Mouse (Mus musculus): ENCODE measurements around the gene Slc4a1ap. TPM values are rescaled to one million over a fixed set of nuclear protein-coding genes. Genes with fewer than 3 reads are reported as not detected.

The Slc4a1ap gene
- total and polyA plus RNA-seq, 3 experiments, result 41.6 to 523 (median 41.7) TPM

- peak; percentile 65 for DNase-seq (ENCODE audit: low read depth, low spot score)
- Histone ChIP-seq H3K4me1 (ENCODE audit: control insufficient read depth in 1 of 2, insufficient read depth in 2 of 2, low read length in 2 of 2) (peaks cover 0 to 11% of the 10 kb centered on the region in 2 experiments; a peak in 3 of 4 replicates), H3K36me3 (ENCODE audit: control insufficient read depth in 1 of 2, insufficient read depth in 2 of 2, low read length in 2 of 2) (peaks cover 11 to 19% of the 10 kb centered on the region in 2 experiments)
Measured at GRCm38 (mm10) chr5:31528560-31528959, 1.8 kb downstream of the Slc4a1ap start.

GRCm38 (mm10) chr5:31535228-31535627, 8.4 kb downstream of the Slc4a1ap start:
- Histone ChIP-seq H3K27ac (ENCODE audit: control insufficient read depth, low read depth, low read length) (no peak overlapping the region), H3K27me3 (ENCODE audit: control insufficient read depth in 1 of 2, insufficient read depth in 2 of 2, low read length in 2 of 2) (no peaks in the 10 kb centered on the region), H3K4me1 (ENCODE audit: control insufficient read depth in 1 of 2, insufficient read depth in 2 of 2, low read length in 2 of 2) (no peaks in the 10 kb centered on the region), H3K9ac (ENCODE audit: control insufficient read depth, low read depth, low read length, poor library complexity, severe bottlenecking) (no peak overlapping the region), H3K79me2 (ENCODE audit: control insufficient read depth, insufficient read depth, low read length, poor library complexity) (no peaks in the 10 kb centered on the region), H3K36me3 (ENCODE audit: control insufficient read depth in 1 of 2, insufficient read depth in 2 of 2, low read length in 2 of 2) (peaks cover 0 to 23% of the 10 kb centered on the region in 2 experiments; a peak in 2 of 4 replicates), H3K4me3 (ENCODE audit: control insufficient read depth in 1 of 2, insufficient read depth in 1 of 2, low read depth in 2 of 2, low read length in 2 of 2) (no peak overlapping the region), H3K9me3 (replicated peaks; ENCODE audit: insufficient read depth, low read length) (no peaks in the 10 kb centered on the region)
- TF ChIP-seq SMC3 (IDR thresholded peaks at IDR 0.05; ENCODE audit: low read depth, low read length), result peak; percentile 36
- no peak for TF ChIP-seq MAX (IDR thresholded peaks at IDR 0.05; ENCODE audit: low read length)
- no peak for TF ChIP-seq ZKSCAN1 (IDR thresholded peaks at IDR 0.05; ENCODE audit: low read depth, low read length)
- TF ChIP-seq ZNF384 (IDR thresholded peaks at IDR 0.05; ENCODE audit: low read depth, low read length), result no peak
- TF ChIP-seq JUND (IDR thresholded peaks at IDR 0.05; ENCODE audit: low read depth, low read length), result no peak
- TF ChIP-seq RAD21 (IDR thresholded peaks at IDR 0.05; ENCODE audit: low read depth, low read length), result peak; percentile 12
- peak; percentile 6 to 49 (median 23); a peak in 3 of 6 replicates for TF ChIP-seq CTCF (IDR thresholded peaks at IDR 0.05 in 2 of 3, conservative IDR thresholded peaks at IDR 0.05 in 1 of 3; ENCODE audit: control insufficient read depth in 1 of 3, insufficient read depth in 1 of 3, low read depth in 2 of 3, low read length in 3 of 3, poor library complexity in 1 of 3, severe bottlenecking in 1 of 3)
- DNase-seq (ENCODE audit: low read depth, low spot score), result peak; percentile 53

More at GRCm38 (mm10) chr5:31528560-31528959, 1.8 kb downstream of the Slc4a1ap start:
- no peaks in the 10 kb centered on the region for H3K9me3 ChIP-seq (replicated peaks; ENCODE audit: insufficient read depth, low read length)
- H3K9ac ChIP-seq (ENCODE audit: control insufficient read depth, low read depth, low read length, poor library complexity, severe bottlenecking), result no peak overlapping the region; the same call in 1 of the 2 replicates
- no peak overlapping the region for H3K4me3 ChIP-seq (ENCODE audit: control insufficient read depth in 1 of 2, insufficient read depth in 1 of 2, low read depth in 2 of 2, low read length in 2 of 2)
- TF ChIP-seq MYC (IDR thresholded peaks at IDR 0.05; ENCODE audit: low read depth, low read length), result peak; percentile 98
- TF ChIP-seq POLR2AphosphoS2 (IDR thresholded peaks at IDR 0.05; ENCODE audit: low read length), result no peak
- TF ChIP-seq SMC3 (IDR thresholded peaks at IDR 0.05; ENCODE audit: low read depth, low read length), result peak; percentile 42
- no peak for TF ChIP-seq TBP (IDR thresholded peaks at IDR 0.05; ENCODE audit: low read depth, low read length)
- peak; percentile 84 for TF ChIP-seq USF1 (IDR thresholded peaks at IDR 0.05; ENCODE audit: low read depth, low read length)
- peak; percentile 46 for TF ChIP-seq SIN3A (IDR thresholded peaks at IDR 0.05; ENCODE audit: low read length)
- no peak for TF ChIP-seq RCOR1 (IDR thresholded peaks at IDR 0.05; ENCODE audit: low read depth, low read length)
- peak in 1 of 3 experiments; percentile 52; a peak in 2 of 6 replicates for TF ChIP-seq CTCF (IDR thresholded peaks at IDR 0.05 in 2 of 3, conservative IDR thresholded peaks at IDR 0.05 in 1 of 3; ENCODE audit: control insufficient read depth in 1 of 3, insufficient read depth in 1 of 3, low read depth in 2 of 3, low read length in 3 of 3, poor library complexity in 1 of 3, severe bottlenecking in 1 of 3)
- TF ChIP-seq RAD21 (IDR thresholded peaks at IDR 0.05; ENCODE audit: low read depth, low read length), result peak; percentile 25
- peak; percentile 89 for TF ChIP-seq MAX (IDR thresholded peaks at IDR 0.05; ENCODE audit: low read length)
- no peak for TF ChIP-seq MEF2A (IDR thresholded peaks at IDR 0.05; ENCODE audit: extremely low read depth, insufficient replicate concordance, low read depth, low read length, poor library complexity, severe bottlenecking)
- peak; percentile 89 for TF ChIP-seq MXI1 (IDR thresholded peaks at IDR 0.05; ENCODE audit: low read depth, low read length)
- no peak for TF ChIP-seq ZMIZ1 (IDR thresholded peaks at IDR 0.05; ENCODE audit: low read depth, low read length)
- H3K79me2 ChIP-seq (ENCODE audit: control insufficient read depth, insufficient read depth, low read length, poor library complexity), result peaks cover 13% of the 10 kb centered on the region
- no peaks in the 10 kb centered on the region for H3K27me3 ChIP-seq (ENCODE audit: control insufficient read depth in 1 of 2, insufficient read depth in 2 of 2, low read length in 2 of 2)
- no peak overlapping the region for H3K27ac ChIP-seq (ENCODE audit: control insufficient read depth, low read depth, low read length)
